19 mouse cellular contexts compared by ENCODE assay signal in the genomic region with DNA sequence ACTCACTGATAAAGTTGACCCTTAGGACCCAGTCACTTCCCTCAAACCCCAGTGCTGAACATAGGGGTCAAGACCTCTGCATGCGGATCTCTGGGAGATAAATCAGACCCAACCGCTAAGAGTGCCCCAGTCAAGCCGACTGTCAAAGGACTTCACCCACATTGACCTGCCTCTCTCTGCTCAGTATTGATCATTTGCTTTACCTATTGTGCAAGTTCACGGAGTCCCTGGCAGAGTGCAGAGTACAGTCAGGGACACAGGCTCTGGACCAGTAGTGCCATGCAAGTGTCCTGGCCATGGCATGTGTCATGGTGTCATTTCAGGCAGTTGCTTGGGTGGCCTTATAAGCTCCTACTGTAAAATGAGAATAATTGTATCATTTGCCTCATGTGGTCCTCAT.
"Had no signal": no experiment of that assay in that cellular context is flagged by ENCODE, and none has a peak within 500 bp of the region (broad histone marks: within the 10 kb centered on the region; RNA-seq: fewer than 3 reads in every experiment).

No protein-coding gene starts in this region.

- ATAC-seq: intestine, postnatal 0 days; midbrain, embryonic 13.5 days; midbrain, embryonic 16.5 days had no signal

- DNase-seq: kidney, adult 2 months; kidney, postnatal 25 days; layer of hippocampus, postnatal 36 days; lung, adult 2 months; lung, postnatal 14 days; lung, postnatal 4 days; retina, postnatal 1 day; right cerebral cortex, postnatal 25 days; spleen, adult 18-20 months; thymus, adult 18-20 months; thymus, postnatal 4 days had no signal

- H3K9ac ChIP-seq: midbrain, embryonic 13.5 days; neural tube, embryonic 13.5 days had no signal

- H3K4me1 ChIP-seq: midbrain, embryonic 10.5 days; midbrain, embryonic 13.5 days; neural tube, embryonic 13.5 days had no signal

- H3K27me3 ChIP-seq: midbrain, embryonic 13.5 days; neural tube, embryonic 13.5 days had no signal

- H3K27ac ChIP-seq: kidney, postnatal 0 days; midbrain, embryonic 10.5 days; midbrain, embryonic 13.5 days; neural tube, embryonic 13.5 days had no signal

- H3K36me3 ChIP-seq: midbrain, embryonic 10.5 days; midbrain, embryonic 13.5 days; neural tube, embryonic 13.5 days had no signal

- H3K9me3 ChIP-seq: midbrain, embryonic 10.5 days; midbrain, embryonic 13.5 days; neural tube, embryonic 13.5 days had no signal

- H3K4me3 ChIP-seq: left cerebral cortex, adult 2 months; midbrain, embryonic 10.5 days; midbrain, embryonic 13.5 days; myocyte; neural tube, embryonic 13.5 days had no signal

- H3K4me2 ChIP-seq: midbrain, embryonic 13.5 days; neural tube, embryonic 13.5 days had no signal
